Mouse (Mus musculus) ovary, adult 18-20 months (tissue): ENCODE data around the gene Ttll1.
A peak's percentile ranks its signal among the peaks of the same experiment; 100 is the strongest.

Experiments used
- DNase-seq: peaks from one replicate; pipeline ENCODE4 v3.0.0; 2022; ENCODE audit warnings: low spot score, mixed read lengths

Ttll1 gene

DNA sequence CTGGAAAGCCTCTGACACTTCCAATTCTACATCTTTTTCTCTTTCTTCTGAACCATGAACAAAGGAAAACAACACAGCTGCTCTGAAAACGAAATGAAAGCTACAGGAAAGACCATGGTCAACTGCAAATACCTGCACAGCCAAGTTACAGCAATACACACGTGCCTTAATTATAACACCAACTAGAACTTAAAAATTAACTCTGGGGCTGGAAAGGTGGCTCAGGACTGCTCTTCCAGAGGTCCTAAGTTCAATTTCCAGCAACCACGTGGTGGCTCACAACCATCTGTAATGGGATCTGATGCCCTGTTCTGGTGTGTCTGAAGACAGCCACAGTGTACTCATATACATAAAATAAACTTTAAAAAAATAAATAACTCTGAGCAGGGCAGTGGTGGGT is 55.7 kb downstream of the Ttll1 start:
- no peak for DNase-seq

DNA sequence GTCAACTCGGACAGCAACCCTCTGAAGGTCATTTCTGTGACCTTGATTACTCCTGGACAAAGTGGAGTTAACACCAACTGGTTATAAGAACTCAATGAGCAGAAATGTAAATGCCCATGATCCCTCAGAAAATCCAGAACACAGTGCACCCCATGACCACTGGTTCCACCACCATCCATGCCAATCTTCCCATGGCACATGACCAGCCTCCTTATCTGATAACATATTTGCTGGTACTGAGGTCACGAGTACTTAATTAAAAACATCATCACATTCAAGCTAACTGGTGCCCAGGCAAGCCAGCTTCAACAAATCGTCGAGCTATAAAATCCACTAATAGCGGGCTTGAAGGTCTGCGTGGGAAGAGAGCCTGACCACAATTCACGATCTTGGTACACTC is 56.3 kb downstream of the Ttll1 start:
- DNase-seq, result no peak

DNA sequence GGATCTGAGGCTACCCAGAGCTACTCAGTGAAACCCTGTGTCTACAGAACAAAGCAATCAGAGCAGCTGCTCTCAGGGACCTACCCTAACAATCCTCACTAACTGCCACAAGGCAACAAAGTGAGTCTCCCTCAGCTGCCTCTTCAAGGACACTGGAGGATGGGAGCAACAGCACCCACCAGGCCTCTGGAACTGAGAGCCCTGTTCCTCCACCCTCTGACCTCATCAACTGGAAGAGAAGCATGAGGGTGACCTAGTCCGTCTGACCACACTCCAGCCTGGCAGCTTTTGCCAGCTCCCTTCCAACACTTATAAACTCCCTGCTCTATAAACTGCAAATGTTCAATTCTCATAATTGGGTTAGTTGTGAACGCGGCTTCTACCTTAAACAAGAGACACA is 56.8 kb downstream of the Ttll1 start:
- peak; percentile 59 for DNase-seq

DNA sequence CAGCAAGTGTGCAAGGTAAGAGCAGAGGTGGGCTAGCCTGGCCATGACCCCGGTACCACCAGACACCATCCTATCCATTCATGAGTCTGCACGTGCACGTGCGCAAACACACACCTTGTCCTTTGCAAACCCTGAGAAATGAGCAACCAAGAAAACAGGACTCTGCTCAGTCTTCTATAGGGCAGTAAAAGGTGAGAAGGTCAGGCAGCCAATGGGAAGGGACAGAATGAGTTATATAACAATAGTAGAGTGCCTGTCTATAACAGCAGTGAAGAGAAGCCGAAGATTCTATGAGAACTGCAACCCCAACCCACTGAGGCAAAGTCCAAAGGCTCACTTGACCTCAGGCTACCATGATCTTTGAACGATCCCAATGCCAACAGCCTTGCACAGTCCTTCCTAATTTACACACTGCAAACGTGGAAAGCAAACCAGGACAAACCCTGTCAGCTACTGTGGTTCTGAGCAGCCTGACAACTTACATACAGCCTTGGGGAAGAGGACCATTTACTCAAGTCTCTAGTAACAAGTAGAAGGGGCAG is 58.4 kb downstream of the Ttll1 start:
- no peak for DNase-seq

DNA sequence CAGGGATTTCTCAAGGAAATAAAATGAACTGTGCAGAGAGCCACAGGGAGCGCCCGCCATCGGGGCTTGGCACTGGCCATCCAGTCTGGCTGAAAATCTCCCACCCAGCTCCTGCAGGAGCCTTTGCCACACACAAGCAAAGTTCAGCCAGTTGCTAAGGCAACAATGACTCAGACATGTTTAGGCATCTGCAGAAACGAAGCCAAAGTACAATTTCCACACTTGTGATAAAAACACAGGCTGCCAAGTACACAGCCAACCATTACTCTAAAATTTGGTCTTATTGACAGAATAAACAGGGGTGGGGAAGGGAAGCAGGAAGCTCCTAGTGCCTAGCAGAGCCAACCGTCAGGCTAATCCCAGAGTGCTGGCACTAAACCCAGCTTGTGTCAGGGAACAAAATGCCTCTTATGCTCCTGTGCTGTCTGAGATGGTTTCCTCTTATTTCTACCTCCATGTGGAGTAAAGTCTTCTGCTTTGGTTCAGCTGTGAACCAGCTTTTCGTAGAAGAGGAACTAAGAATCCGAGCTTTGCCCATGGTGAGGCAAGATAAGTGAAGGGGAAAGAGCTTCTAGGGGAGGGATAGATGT is 59.0 kb downstream of the Ttll1 start:
- DNase-seq, result peak; percentile 53

DNA sequence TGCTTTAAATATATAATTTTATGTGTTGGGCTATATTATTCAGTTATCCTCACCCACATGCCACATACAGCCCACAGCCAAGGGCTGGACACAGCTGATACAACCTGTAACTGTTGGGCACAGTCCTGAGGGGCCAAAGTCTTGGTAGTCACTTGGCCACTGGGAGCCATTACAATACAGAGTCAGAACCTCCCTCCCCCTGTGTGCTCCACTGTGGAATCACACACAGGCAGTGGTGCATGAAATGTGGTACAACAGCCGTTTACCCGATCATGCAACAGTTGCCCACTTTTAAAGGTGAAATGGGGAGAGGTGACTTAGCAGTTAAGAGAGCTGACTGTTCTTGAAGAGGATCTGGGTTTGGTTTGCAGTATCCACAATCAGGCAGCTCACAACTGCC is 60.7 kb downstream of the Ttll1 start:
- no peak for DNase-seq

DNA sequence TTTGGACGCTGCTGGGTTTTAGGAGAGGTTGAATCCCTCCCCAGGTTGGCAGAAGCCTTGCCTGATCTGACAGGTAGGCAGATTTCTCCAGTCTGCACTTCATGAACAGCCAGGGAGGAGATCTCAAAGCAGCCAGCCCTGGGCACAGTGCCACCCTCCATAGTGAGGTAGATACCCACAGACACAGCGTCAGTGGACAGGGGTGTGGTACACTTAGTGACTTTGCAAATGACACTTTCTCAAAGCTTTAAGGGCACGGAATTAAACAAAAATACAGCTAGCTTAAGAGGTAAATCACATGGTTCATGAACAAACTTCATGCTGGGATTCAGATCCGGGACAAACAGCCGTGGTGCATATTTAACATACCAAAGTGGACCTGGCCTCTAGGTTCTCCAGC is 62.0 kb downstream of the Ttll1 start:
- DNase-seq, result no peak

DNA sequence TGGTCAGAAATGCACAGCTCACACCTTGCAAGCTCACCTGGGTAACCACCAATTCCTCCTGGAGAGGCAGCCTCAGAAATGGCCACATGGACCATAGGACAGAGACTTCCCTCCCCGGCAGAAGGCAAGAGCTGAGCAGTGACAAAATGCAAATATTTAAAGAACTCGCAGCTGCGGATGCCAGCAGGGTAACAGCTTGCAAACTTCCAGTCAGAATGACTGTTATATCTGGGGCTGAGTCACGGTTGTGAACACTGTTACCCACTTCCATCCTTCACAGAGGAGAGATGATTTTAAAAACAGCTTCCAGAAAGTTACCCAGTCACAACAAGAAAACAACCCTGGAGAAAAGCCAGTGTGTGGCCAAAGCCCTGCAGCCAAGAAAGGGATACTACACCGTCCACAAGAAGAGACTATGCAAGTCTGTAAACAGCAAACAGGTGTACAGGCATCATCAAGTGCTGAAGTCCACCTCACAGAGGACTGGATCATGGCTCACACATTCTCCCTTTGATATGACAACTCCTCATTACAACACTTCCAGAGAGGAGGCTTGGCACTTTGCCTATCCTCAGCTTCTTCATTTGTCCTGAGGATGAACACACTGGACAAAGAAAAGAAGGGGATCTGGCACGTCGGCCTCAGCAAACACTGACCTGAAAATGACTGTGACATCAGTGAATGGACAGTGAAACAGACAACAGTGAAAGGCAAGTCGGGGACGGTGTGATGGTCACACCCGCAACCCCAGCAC is 62.7 kb downstream of the Ttll1 start:
- DNase-seq, result no peak

DNA sequence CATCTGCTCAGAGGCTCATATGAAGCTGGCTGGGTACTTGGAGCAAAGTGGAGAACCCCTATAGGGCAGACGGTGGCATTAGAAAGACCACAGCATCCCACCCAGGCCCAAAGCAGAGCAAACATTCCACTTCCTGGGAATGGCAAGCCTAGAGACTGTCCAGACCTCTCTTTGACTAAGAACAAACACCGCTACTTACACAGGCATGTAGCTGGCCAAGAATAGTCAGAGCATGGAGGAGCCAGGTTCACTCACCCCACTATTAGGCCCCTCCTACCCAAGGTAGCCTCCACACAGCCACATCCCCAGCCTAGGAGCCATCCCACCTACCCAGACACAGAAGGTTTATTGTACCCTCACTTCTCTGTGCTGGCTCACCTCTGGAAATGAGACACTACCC is 64.8 kb downstream of the Ttll1 start:
- no peak for DNase-seq

DNA sequence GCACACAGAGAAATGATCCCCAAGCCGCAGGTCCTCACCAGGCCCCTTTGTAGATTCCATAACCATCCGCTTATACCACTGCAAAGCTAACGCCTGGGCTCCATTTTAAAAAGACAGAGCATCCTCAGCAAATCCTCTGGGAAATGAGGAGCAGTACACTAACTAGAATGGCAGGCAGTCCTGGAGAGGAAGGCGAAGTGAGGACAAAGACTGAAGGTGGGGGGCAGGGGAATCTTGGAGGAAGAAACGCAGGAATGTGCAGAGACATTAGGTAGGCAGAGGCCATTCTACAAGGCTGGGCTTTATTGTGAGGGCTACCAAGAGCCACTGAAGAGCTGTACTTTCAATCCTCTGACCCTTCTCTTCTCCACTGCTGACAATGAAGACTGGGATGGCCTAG is 65.3 kb downstream of the Ttll1 start:
- no peak for DNase-seq

DNA sequence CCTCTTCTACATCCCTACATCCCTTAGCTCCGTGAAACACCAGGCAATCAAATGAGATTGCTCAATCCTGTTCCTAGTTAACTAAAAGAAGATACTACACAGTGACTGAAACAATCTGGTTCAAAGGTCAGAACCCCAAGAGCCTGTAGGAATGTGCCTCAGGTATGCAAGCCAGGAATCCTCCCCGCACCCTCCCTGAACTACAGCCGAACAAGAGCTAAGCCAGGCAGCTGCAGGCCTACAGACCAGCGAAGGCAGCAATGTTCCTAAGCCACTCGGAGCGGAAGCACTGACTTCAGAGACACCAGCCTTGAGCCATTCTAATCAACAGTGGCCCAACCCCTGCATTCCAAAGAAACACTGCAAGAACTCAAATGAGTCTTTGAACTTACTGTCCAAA is 66.3 kb downstream of the Ttll1 start:
- no peak for DNase-seq

DNA sequence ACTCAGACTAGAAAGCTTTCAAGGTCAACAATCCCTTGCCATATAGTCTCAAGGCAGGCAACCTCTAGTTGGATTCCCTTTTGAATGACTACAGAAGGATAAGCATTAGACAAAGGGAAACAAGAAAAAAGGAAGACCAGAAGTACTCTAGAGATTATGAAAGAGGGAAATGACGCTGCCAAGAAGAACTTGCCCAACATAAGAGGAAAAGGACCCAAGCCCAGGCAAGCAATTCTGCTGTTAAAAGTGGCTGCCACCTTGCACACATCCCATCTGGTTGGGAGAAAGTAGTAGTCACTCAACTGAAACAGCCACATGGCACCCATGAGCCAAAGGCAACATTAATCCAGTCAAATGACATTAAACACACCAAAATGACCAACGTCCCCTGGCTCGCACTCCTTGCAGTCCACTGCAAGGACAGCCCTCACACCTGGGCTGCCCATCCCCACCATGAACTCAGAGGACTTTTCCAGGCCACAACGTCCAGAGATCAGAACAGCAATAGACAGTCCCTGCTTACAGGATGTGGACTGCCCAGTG is 68.1 kb downstream of the Ttll1 start:
- DNase-seq, result no peak

DNA sequence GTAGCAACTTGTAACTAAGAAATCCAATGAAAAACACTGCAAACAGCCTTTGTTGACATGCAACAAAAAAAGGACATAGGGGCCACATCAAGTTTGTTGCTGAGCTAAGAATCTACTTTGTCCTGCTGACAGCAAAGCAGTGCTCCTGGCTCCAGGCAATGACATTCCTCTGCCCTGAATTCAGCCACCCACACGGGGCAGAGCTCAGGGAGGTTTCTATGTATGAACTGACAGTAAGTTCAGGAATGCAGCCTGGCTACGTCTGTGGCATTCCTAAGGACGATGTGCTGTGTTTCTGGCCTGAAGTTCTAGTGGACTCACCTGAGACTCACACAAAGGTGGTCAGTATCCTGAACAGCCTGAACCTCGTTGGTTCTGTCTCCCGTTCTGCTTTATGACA is 70.0 kb downstream of the Ttll1 start:
- no peak for DNase-seq

DNA sequence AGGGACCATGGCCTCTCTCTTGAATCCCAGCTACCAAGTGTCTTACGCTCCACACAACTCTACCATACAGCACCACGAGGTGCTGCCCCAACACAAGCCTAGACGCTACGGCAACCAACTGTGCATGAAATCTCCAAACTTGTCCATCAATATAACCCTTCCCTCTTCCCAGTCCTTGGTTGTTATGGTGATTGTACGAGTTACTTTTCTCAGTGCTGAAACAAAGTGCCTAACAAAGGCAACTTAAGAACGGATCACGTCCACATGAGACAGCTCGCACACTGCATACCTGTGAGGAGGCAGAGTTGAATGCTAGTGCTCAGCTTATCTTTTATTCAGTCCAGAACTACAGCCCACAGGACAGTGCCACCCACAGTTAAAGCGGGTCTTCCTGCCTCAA is 74.2 kb downstream of the Ttll1 start:
- no peak for DNase-seq

DNA sequence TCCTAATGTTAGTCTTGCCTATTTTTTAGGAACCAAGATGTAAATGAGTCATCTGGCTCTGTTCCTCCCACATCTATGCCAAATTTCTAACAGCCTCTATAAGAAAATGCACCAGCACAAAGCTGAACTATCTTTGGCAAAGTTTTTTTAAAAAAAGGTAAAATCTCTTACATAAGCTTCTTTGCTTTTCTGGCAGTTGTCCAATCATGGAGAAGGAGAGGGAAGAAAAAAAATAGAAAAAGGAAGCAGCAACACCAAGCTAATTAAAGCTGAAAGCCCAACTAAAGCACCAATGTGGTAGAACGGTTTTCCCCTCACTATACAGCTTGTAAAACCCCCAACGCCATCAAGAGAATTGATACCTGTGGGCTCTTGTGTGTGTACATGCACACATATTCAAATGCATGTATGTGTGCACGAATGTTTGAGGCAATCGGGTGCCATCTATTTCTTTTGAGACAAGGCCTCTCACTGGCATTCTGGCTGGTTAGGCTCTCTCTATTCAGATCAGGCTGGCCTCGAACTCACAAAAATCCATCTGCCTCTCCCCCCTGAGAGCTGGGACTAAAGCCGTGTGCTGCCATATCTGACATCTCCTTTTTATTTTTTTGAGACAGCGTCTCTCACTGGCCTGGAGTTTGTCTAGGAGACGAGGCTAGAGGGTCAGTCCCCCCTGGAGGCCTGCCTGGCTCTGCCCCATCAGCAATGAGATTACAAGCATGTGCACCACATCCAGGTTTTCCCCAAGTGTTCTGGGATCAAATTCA is 75.2 kb downstream of the Ttll1 start:
- no peak for DNase-seq

DNA sequence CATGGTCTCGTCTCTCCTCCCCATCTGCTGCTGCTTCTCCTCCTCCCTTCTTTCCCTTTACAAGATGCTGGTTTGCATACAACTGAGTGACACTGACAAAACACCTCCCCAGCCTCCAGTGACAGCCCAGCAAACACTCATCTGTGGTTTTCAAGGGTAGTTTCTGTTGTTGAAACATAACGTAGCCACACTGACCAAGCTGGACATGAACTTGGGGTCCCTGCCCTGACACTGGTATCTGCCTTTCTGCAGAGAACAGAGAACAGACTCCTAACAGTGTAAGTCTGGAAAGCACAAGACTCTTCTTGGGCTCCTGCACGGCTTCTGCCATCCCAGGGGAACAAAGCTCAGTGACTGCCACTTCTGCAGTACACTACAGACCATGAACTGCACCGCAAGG is 76.0 kb downstream of the Ttll1 start:
- no peak for DNase-seq
